Mouse (Mus musculus): ENCODE measurements around the gene Tmpo.

DNA sequence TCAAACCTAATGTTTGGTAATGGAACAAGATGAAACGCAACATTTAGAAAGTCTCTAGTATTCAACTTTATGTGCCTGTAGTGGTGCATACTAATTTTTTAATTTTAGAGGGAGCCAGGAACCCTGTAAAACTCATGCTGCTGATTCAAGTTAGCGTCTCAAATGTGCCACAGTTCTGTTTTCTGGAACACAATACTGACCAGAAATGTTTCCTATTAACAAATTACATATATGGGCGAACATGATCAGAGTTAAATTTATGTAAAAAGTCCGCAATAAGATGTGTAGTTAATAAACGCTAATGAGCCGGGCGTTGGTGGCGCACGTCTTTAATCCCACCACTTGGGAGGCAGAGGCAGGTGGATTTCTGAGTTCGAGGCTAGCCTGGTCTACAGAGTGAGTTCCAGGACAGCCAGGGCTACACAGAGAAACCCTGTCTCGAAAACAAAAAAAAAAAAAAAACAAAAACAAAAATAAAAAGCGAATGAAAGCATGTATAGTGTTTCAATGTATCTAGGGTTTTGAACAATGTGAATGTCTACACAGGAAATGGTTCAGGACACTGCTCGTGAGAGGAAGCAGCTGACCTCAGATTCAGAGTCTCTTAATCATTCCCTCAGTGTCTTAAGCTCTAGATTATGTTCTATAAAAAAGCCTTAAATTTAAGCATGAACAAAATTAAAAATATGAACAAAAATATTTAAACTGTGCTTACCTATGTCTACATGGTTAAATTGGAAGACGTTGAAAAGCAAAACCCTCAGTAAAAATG lies 8.6 kb downstream of the Tmpo start:
- no peak for TF ChIP-seq POLR2A (IDR thresholded peaks at IDR 0.05; ENCODE audit: insufficient read depth, low read length)
- TF ChIP-seq CTCF (IDR thresholded peaks at IDR 0.05; ENCODE audit: low read depth, low read length), result no peak
- no peak for TF ChIP-seq EP300 (IDR thresholded peaks at IDR 0.05; ENCODE audit: insufficient read depth, low read depth, low read length)

Measured in ES-Bruce4 (cell line).